Mouse (Mus musculus): Measurements from ENCODE around the gene Sh3pxd2b. TPM values are rescaled to one million over a fixed set of nuclear protein-coding genes. Genes with fewer than 3 reads are reported as not detected.

Gene Sh3pxd2b
- polyA plus RNA-seq, 1 experiment from 2014 or later: 17.3 TPM

DNA sequence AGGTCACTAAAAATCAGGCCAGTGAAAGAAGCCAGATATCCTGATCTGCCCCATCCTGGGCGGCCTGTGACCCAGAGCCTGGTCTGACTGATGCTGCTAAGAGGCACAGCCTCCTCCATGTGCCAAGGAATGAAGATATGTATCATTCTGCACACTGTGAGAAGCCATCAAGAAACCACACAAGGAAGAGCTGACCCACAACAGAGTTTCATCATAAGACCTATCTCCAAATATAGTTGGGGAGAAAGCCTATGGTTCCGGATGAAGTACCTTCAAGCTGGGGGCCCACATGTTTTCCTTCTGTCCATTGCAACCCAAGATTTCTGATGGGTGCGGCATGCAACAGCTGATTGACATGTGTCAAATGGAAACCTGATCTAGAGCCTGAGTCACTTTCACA, 31.6 kb upstream of the Sh3pxd2b start:
- Histone ChIP-seq H3K4me2 (replicated peaks) (no peak overlapping the region), H3K27me3 (no peaks in the 10 kb centered on the region), H3K4me1 (no peaks in the 10 kb centered on the region), H3K36me3 (no peaks in the 10 kb centered on the region), H3K9me3 (no peaks in the 10 kb centered on the region), H3K4me3 (no peak overlapping the region), H3K27ac (replicated peaks) (no peak overlapping the region), H3K9ac (replicated peaks) (no peak overlapping the region)
- ATAC-seq (replicated peaks): no peak
- 92% methylated on average over 3 of the region's 3 CpGs for WGBS

- Histone ChIP-seq H3K4me2 (replicated peaks) (no peak overlapping the region), H3K27ac (replicated peaks) (no peak overlapping the region), H3K4me3 (no peak overlapping the region), H3K4me1 (peaks cover 2% of the 10 kb centered on the region; the same call in 1 of the 2 replicates), H3K9me3 (no peaks in the 10 kb centered on the region), H3K9ac (replicated peaks) (no peak overlapping the region), H3K27me3 (no peaks in the 10 kb centered on the region), H3K36me3 (no peaks in the 10 kb centered on the region)
- no peak for ATAC-seq (replicated peaks)
- 61% methylated on average over 11 of the region's 11 CpGs for WGBS
Observed at GRCm38 (mm10) chr11:32320507-32321195, 27.0 kb upstream of the Sh3pxd2b start.

GRCm38 (mm10) chr11:32321196-32321565, 26.4 kb upstream of the Sh3pxd2b start:
- Histone ChIP-seq H3K36me3 (no peaks in the 10 kb centered on the region), H3K4me3 (no peak overlapping the region), H3K27ac (replicated peaks) (no peak overlapping the region), H3K9ac (replicated peaks) (no peak overlapping the region), H3K27me3 (no peaks in the 10 kb centered on the region), H3K9me3 (no peaks in the 10 kb centered on the region), H3K4me2 (replicated peaks) (no peak overlapping the region), H3K4me1 (peaks cover 2% of the 10 kb centered on the region; the same call in 1 of the 2 replicates)
- WGBS: 39% methylated on average over 8 of the region's 8 CpGs
- no peak for ATAC-seq (replicated peaks)

- Histone ChIP-seq H3K9me3 (no peaks in the 10 kb centered on the region), H3K36me3 (no peaks in the 10 kb centered on the region), H3K4me1 (peaks cover 2% of the 10 kb centered on the region; the same call in 1 of the 2 replicates), H3K27me3 (no peaks in the 10 kb centered on the region), H3K4me2 (replicated peaks) (no peak overlapping the region), H3K9ac (replicated peaks) (no peak overlapping the region), H3K27ac (replicated peaks) (no peak overlapping the region), H3K4me3 (no peak overlapping the region)
- WGBS: 11% methylated on average over 15 of the region's 15 CpGs
- peak; percentile 73 for ATAC-seq (replicated peaks)
Observed at GRCm38 (mm10) chr11:32324609-32325008, 23.0 kb upstream of the Sh3pxd2b start.

DNA sequence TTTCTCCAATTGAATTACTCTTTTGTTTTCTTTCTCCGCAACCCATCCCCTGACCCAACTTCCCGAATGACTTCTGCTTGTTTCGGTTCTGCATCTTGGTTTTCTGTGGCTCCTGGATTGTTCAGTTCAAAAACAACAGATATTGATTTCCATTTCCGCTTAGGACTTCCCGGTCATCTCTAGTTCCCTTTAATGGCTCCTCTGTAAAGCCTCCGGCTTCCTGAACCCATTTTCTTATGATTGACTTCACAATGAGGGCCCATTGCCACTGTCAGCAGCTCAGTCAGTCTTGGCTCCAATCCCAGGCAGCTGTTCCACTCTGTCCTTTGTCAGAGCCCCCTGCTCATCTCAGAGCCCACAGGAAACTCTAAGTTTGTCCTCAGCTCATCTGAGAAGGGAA, 16.5 kb upstream of the Sh3pxd2b start:
- H3K9me3 ChIP-seq: no peaks in the 10 kb centered on the region
- peaks cover 6% of the 10 kb centered on the region; the same call in 1 of the 2 replicates for H3K4me1 ChIP-seq
- H3K27me3 ChIP-seq: no peaks in the 10 kb centered on the region
- no peaks in the 10 kb centered on the region for H3K36me3 ChIP-seq
- H3K4me2 ChIP-seq (replicated peaks): no peak overlapping the region
- WGBS: 52% methylated on average over 6 of the region's 6 CpGs
- H3K9ac ChIP-seq (replicated peaks): no peak overlapping the region
- no peak overlapping the region for H3K27ac ChIP-seq (replicated peaks)
- no peak overlapping the region for H3K4me3 ChIP-seq
- ATAC-seq (replicated peaks): no peak

GRCm38 (mm10) chr11:32331861-32332260, 15.8 kb upstream of the Sh3pxd2b start:
- Histone ChIP-seq H3K4me1 (peaks cover 6% of the 10 kb centered on the region; the same call in 1 of the 2 replicates), H3K4me2 (replicated peaks) (no peak overlapping the region), H3K9me3 (no peaks in the 10 kb centered on the region), H3K4me3 (no peak overlapping the region), H3K27ac (replicated peaks) (no peak overlapping the region), H3K36me3 (no peaks in the 10 kb centered on the region), H3K9ac (replicated peaks) (no peak overlapping the region), H3K27me3 (no peaks in the 10 kb centered on the region)
- WGBS: 32% methylated on average over 5 of the region's 5 CpGs
- ATAC-seq (replicated peaks): no peak

DNA sequence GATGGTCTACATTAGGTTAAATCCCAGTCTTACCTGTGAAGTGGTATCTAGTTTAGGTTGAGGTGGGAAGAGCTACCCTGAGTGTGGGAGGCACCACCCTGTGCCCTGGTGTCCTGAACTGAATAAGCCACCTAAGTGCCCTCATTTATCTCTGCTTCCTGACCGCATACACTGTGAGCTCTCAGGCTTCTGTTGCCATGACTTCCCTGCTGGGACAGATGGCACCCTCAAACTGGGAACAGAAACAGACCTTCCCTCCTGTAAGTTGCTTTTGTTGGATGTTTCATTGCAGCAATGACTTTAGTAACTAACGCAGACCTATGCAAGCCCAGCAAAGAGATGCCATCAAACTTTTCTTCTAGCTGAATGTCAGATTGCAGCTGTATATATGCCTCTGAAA, 14.4 kb upstream of the Sh3pxd2b start:
- Histone ChIP-seq H3K4me3 (no peak overlapping the region), H3K4me1 (peaks cover 6% of the 10 kb centered on the region; the same call in 1 of the 2 replicates), H3K4me2 (replicated peaks) (no peak overlapping the region), H3K9ac (replicated peaks) (no peak overlapping the region), H3K36me3 (no peaks in the 10 kb centered on the region), H3K9me3 (no peaks in the 10 kb centered on the region), H3K27me3 (no peaks in the 10 kb centered on the region), H3K27ac (replicated peaks) (no peak overlapping the region)
- no peak for ATAC-seq (replicated peaks)
- 75% methylated on average over 2 of the region's 2 CpGs for WGBS

- Histone ChIP-seq H3K9me3 (no peaks in the 10 kb centered on the region), H3K4me1 (no peaks in the 10 kb centered on the region; the same call in 1 of the 2 replicates), H3K36me3 (no peaks in the 10 kb centered on the region), H3K9ac (replicated peaks) (no peak overlapping the region), H3K4me2 (replicated peaks) (no peak overlapping the region), H3K27ac (replicated peaks) (no peak overlapping the region), H3K27me3 (no peaks in the 10 kb centered on the region), H3K4me3 (no peak overlapping the region)
- WGBS: 88% methylated on average over 6 of the region's 6 CpGs
- no peak for ATAC-seq (replicated peaks)
Observed at GRCm38 (mm10) chr11:32336435-32336907, 11.1 kb upstream of the Sh3pxd2b start.

DNA sequence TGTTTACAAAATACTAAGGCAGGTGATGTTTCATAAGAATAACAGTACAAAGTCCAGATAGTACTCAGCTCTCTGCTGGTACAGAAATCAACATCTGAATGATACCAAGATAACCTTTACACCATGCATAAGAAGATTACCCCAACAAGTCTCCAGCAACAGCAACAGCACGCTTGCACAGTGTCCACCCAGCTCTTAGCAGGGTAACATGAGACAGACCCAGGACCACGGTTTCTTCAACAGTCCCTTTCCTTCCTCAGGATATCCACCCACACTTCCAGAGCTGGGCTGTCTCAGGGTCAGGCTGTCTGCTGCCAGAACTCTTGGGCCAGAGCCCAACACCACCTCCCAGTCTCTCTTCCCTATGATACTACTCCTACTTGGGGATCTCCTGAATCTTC, 8.5 kb upstream of the Sh3pxd2b start:
- no peak for ATAC-seq (replicated peaks)
- Histone ChIP-seq H3K4me2 (replicated peaks) (no peak overlapping the region), H3K36me3 (no peaks in the 10 kb centered on the region), H3K4me3 (no peak overlapping the region), H3K27me3 (no peaks in the 10 kb centered on the region), H3K9ac (replicated peaks) (no peak overlapping the region), H3K4me1 (no peaks in the 10 kb centered on the region; the same call in 1 of the 2 replicates), H3K27ac (replicated peaks) (no peak overlapping the region), H3K9me3 (no peaks in the 10 kb centered on the region)
- WGBS: 84% methylated on average over 2 of the region's 2 CpGs

DNA sequence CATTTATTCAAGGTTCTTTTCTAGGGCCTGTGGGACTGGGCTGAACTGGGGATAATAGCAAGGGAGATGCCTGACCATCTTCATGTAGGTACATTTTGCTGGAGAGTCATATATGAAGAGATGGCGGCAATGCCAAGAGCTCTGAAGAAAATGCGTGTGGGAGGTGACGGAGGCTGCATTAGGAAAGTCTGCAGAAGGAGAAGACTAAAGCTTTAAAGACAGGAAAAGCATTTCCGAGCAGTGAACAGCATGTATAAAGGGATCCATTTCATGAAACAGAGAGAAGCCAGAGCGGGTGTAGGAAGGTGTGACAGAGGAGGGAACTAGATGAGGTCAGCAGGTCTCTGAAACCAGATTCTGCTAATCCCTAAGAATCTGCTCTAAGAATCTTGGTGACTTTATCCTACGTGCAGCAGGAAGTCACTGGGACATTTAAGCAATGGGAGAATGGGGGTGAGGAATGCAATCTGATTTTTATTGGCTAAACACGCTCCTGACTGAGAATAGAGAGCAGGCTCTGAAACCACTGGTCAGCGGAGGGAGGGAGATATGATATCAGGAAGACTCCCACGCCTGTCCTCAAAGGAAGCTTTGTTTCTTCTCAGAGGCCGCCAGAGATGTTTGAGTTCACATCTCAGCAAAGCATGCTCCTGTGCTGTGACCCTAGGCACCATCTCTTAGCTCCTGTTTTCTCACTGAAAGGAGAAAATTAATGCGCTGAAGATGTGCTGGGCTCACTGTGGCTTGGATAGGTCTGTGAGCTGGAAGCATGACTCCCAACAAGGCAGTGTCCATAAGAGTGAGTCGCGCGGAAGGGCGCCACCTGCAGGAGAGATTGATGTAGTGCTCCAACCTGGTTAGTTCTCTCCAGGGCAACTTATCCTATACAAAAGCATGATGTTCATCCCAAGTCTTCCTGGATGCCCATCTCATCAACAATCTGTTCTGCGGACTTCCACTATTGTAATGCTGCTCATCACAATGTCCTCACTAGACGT, 6.8 kb upstream of the Sh3pxd2b start:
- peak; percentile 61 for ATAC-seq (replicated peaks)
- H3K27ac ChIP-seq (replicated peaks): no peak overlapping the region
- no peaks in the 10 kb centered on the region for H3K9me3 ChIP-seq
- H3K4me3 ChIP-seq: no peak overlapping the region
- no peaks in the 10 kb centered on the region for H3K27me3 ChIP-seq
- H3K4me2 ChIP-seq (replicated peaks): no peak overlapping the region
- H3K4me1 ChIP-seq: no peaks in the 10 kb centered on the region; the same call in 1 of the 2 replicates
- no peak overlapping the region for H3K9ac ChIP-seq (replicated peaks)
- 46% methylated on average over 17 of the region's 17 CpGs for WGBS
- H3K36me3 ChIP-seq: no peaks in the 10 kb centered on the region

DNA sequence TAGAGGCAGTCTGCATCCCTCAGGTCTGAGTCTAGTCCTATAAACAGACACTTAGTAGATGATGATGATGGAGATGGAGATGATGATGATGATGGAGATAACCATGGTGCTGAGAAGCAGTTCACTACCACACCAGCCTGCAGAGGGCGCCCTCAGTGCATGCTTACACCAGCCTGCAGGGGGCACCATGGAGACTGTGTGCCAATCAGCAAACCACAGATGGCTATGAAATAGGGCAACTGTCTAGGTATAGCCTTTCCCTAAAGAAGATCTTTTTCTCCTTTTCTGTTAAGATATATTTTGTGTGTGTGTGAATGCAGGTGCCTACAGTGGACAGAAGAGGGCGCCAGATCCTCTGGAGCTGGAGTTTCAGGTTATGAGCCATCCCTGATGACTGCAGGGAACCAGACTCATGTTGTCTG, 4.8 kb upstream of the Sh3pxd2b start:
- Histone ChIP-seq H3K4me1 (peaks cover 6% of the 10 kb centered on the region), H3K4me2 (replicated peaks) (no peak overlapping the region), H3K36me3 (no peaks in the 10 kb centered on the region), H3K27me3 (no peaks in the 10 kb centered on the region), H3K4me3 (no peak overlapping the region), H3K9ac (replicated peaks) (no peak overlapping the region), H3K27ac (replicated peaks) (no peak overlapping the region), H3K9me3 (no peaks in the 10 kb centered on the region)
- WGBS: 11% methylated on average over 2 of the region's 2 CpGs
- no peak for ATAC-seq (replicated peaks)

GRCm38 (mm10) chr11:32343350-32343749, 4.3 kb upstream of the Sh3pxd2b start:
- Histone ChIP-seq H3K4me2 (replicated peaks) (no peak overlapping the region), H3K9ac (replicated peaks) (no peak overlapping the region), H3K27ac (replicated peaks) (no peak overlapping the region), H3K9me3 (no peaks in the 10 kb centered on the region), H3K36me3 (no peaks in the 10 kb centered on the region), H3K4me3 (no peak overlapping the region), H3K27me3 (no peaks in the 10 kb centered on the region), H3K4me1 (peaks cover 7% of the 10 kb centered on the region)
- WGBS: 93% methylated on average over 1 of the region's 1 CpGs
- ATAC-seq (replicated peaks): no peak

Measured in forebrain, embryonic 15.5 days (tissue).